Mouse (Mus musculus) cerebellum, adult 11 months (tissue): ENCODE data around the gene Zfp689.
"Not testable (repeated sequence)": the region's sequence is repeated elsewhere in the genome, so short reads cannot be mapped to it uniquely, and the experiment has no call there.

Experiments
- DNase-seq: peaks from one replicate; pipeline ENCODE4 v3.0.0; 2022

Zfp689 gene

GRCm38 (mm10) chr7:127448521-127449300, at the start of gene Zfp689:
Gene Zfp689 (minus strand): TSS chr7:127449158.
- DNase-seq: peak; percentile 91

GRCm38 (mm10) chr7:127498407-127498806, 49.4 kb upstream of the Zfp689 start:
- no peak for DNase-seq

GRCm38 (mm10) chr7:127497382-127497781, 48.4 kb upstream of the Zfp689 start:
- no peak for DNase-seq

GRCm38 (mm10) chr7:127494648-127495047, 45.7 kb upstream of the Zfp689 start:
- no peak for DNase-seq

GRCm38 (mm10) chr7:127491846-127492245, 42.9 kb upstream of the Zfp689 start:
- no peak for DNase-seq

GRCm38 (mm10) chr7:127489982-127490381, 41.0 kb upstream of the Zfp689 start:
- DNase-seq: no peak

GRCm38 (mm10) chr7:127488364-127488763, 39.4 kb upstream of the Zfp689 start:
- not testable (repeated sequence) for DNase-seq

GRCm38 (mm10) chr7:127485416-127485815, 36.5 kb upstream of the Zfp689 start:
- DNase-seq: peak; percentile 55

- DNase-seq: no peak
These were observed 31.4 kb upstream of the Zfp689 start for GRCm38 (mm10) chr7:127480321-127480720.

- DNase-seq: peak; percentile 41
These were observed 30.6 kb upstream of the Zfp689 start for GRCm38 (mm10) chr7:127479318-127480225.

- DNase-seq: peak; percentile 94
These were observed 29.8 kb upstream of the Zfp689 start, which contains the start of gene Fbrs for GRCm38 (mm10) chr7:127478635-127479317. Gene Fbrs (plus strand): TSS chr7:127479199.

- DNase-seq: peak; percentile 99
These were observed 29.0 kb upstream of the Zfp689 start for GRCm38 (mm10) chr7:127477687-127478634.

GRCm38 (mm10) chr7:127476855-127477254, 27.9 kb upstream of the Zfp689 start:
- DNase-seq: no peak

GRCm38 (mm10) chr7:127476336-127476735, 27.4 kb upstream of the Zfp689 start:
- DNase-seq: peak; percentile 61

- DNase-seq: peak; percentile 32
These were observed 26.3 kb upstream of the Zfp689 start for GRCm38 (mm10) chr7:127475186-127475740.

GRCm38 (mm10) chr7:127474378-127475070, 25.6 kb upstream of the Zfp689 start:
- DNase-seq: no peak

GRCm38 (mm10) chr7:127473705-127474104, 24.7 kb upstream of the Zfp689 start:
- no peak for DNase-seq

GRCm38 (mm10) chr7:127472060-127472459, 23.1 kb upstream of the Zfp689 start:
- DNase-seq: no peak

GRCm38 (mm10) chr7:127471646-127472010, 22.7 kb upstream of the Zfp689 start:
- DNase-seq: peak; percentile 58

GRCm38 (mm10) chr7:127470743-127471645, 22.0 kb upstream of the Zfp689 start:
- DNase-seq: peak; percentile 87
